ENCODE assay signal across 19 mouse cellular contexts in the genomic region with DNA sequence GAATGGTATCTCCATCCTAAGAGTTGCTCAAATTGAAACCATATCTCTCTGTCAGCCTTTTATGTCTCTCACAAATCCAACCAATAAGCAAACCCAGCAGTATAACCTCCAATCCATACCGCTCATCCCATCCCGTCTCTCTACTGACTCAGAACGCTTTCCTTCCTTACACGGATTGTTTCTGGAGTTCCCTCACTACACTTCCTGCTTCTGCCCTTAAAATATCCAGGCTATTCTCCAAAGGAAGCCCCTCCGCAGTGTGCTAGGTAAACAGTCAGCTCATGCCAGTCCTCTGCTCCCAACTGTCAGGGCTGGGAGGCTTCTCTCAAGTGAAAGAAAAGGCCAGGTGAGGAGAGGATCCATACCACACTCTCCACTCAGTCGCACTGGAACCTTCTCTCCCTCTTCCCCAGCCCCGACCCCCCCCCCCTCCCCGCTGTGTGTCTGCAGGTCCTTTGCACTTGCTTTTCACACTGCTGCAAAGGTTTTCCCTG.
DNase-seq lines count a peak whose midpoint lies in the region; ATAC-seq and TF ChIP-seq lines count a peak whose summit lies in the region.
"Had no signal": no experiment of that assay in that cellular context is flagged by ENCODE, and none has a peak within 500 bp of the region (broad histone marks: within the 10 kb centered on the region; RNA-seq: fewer than 3 reads in every experiment).

No protein-coding gene starts in this region.

- ATAC-seq in heart, postnatal 0 days (ENCODE audit: insufficient read depth, low read depth), result no peak; the same call in 1 of the 2 replicates
- ATAC-seq in heart, embryonic 11.5 days (replicated peaks; ENCODE audit: insufficient number of reproducible peaks, low FRiP score, low TSS enrichment), result no peak
- ATAC-seq in lung, postnatal 0 days, result no peak
- ATAC-seq: activated CD4-positive, CD25-positive, alpha-beta regulatory T cell, adult 4 months; forebrain, embryonic 15.5 days; intestine, embryonic 16.5 days; Patski had no signal

- no peaks in the 10 kb centered on the region for H3K36me3 ChIP-seq in heart, postnatal 0 days (replicated peaks; ENCODE audit: control insufficient read depth, insufficient read depth, low read length)
- no peaks in the 10 kb centered on the region for H3K36me3 ChIP-seq in heart, embryonic 11.5 days (ENCODE audit: control insufficient read depth, insufficient read depth, low read length)
- H3K36me3 ChIP-seq in lung, postnatal 0 days (ENCODE audit: insufficient read depth, low read length), result no peaks in the 10 kb centered on the region
- H3K36me3 ChIP-seq: embryonic facial prominence, embryonic 10.5 days; forebrain, embryonic 15.5 days; heart, embryonic 12.5 days; hindbrain, embryonic 15.5 days had no signal

- no peaks in the 10 kb centered on the region for H3K9me3 ChIP-seq in heart, postnatal 0 days (replicated peaks; ENCODE audit: control insufficient read depth, low read length)
- H3K9me3 ChIP-seq in heart, embryonic 11.5 days (replicated peaks; ENCODE audit: control insufficient read depth, low read length), result no peaks in the 10 kb centered on the region
- H3K9me3 ChIP-seq in lung, postnatal 0 days (ENCODE audit: low read length), result no peaks in the 10 kb centered on the region
- H3K9me3 ChIP-seq: embryonic facial prominence, embryonic 10.5 days; forebrain, embryonic 15.5 days; heart, embryonic 12.5 days; hindbrain, embryonic 15.5 days had no signal

- TF ChIP-seq EP300 in heart, postnatal 0 days (IDR thresholded peaks at IDR 0.05; ENCODE audit: low read depth), result no peak
- TF ChIP-seq EP300 in lung, postnatal 0 days (IDR thresholded peaks at IDR 0.05), result no peak

- H3K9ac ChIP-seq in heart, postnatal 0 days (replicated peaks; ENCODE audit: low read depth, low read length), result no peak overlapping the region
- no peak overlapping the region for H3K9ac ChIP-seq in heart, embryonic 11.5 days (ENCODE audit: low read depth, low read length)
- H3K9ac ChIP-seq in lung, postnatal 0 days (replicated peaks; ENCODE audit: low read depth), result no peak overlapping the region
- H3K9ac ChIP-seq: forebrain, embryonic 15.5 days; heart, embryonic 12.5 days; hindbrain, embryonic 15.5 days had no signal

- no peak for TF ChIP-seq CTCF in heart, postnatal 0 days (IDR thresholded peaks at IDR 0.05; ENCODE audit: low read depth)
- TF ChIP-seq CTCF in lung, postnatal 0 days (IDR thresholded peaks at IDR 0.05), result no peak

- 61% methylated on average over 8 of the region's 8 CpGs for WGBS in heart, postnatal 0 days
- WGBS in heart, embryonic 11.5 days (ENCODE audit: insufficient replicate concordance), result 55% methylated on average over 8 of the region's 8 CpGs
- WGBS in lung, postnatal 0 days, result 55% methylated on average over 7 of the region's 8 CpGs

- H3K4me3 ChIP-seq in heart, postnatal 0 days (ENCODE audit: low read depth, low read length), result no peak overlapping the region
- H3K4me3 ChIP-seq in heart, embryonic 11.5 days (ENCODE audit: low read depth, low read length), result no peak overlapping the region
- no peak overlapping the region for H3K4me3 ChIP-seq in lung, postnatal 0 days (ENCODE audit: low read depth, low read length)
- H3K4me3 ChIP-seq: embryonic facial prominence, embryonic 10.5 days; forebrain, embryonic 15.5 days; heart, embryonic 12.5 days; hindbrain, embryonic 15.5 days had no signal

- H3K27ac ChIP-seq in heart, postnatal 0 days (ENCODE audit: low read depth), result peak overlapping the region; percentile 30; the same call in 1 of the 2 replicates
- H3K27ac ChIP-seq in heart, embryonic 11.5 days (ENCODE audit: low read depth, low read length), result no peak overlapping the region
- H3K27ac ChIP-seq in lung, postnatal 0 days (ENCODE audit: low read length), result no peak overlapping the region
- H3K27ac ChIP-seq: embryonic facial prominence, embryonic 10.5 days; forebrain, embryonic 15.5 days; hindbrain, embryonic 15.5 days had no signal

- no peak overlapping the region for H3K4me2 ChIP-seq in heart, postnatal 0 days (ENCODE audit: low read depth, low read length)
- no peak overlapping the region for H3K4me2 ChIP-seq in heart, embryonic 11.5 days
- H3K4me2 ChIP-seq in lung, postnatal 0 days (replicated peaks; ENCODE audit: low read depth, low read length), result no peak overlapping the region
- H3K4me2 ChIP-seq: forebrain, embryonic 15.5 days; heart, embryonic 12.5 days; hindbrain, embryonic 15.5 days had no signal

- H3K4me1 ChIP-seq in heart, postnatal 0 days (ENCODE audit: control insufficient read depth, insufficient read depth), result 0 out of 2 replicates have a peak, but pooled peaks cover 9% of the 10 kb centered on the region
- peaks cover 3% of the 10 kb centered on the region; the same call in 1 of the 2 replicates for H3K4me1 ChIP-seq in heart, embryonic 11.5 days (ENCODE audit: control insufficient read depth, insufficient read depth, low read length)
- no peaks in the 10 kb centered on the region for H3K4me1 ChIP-seq in lung, postnatal 0 days (ENCODE audit: insufficient read depth, low read depth, low read length)

- H3K27me3 ChIP-seq in heart, postnatal 0 days (ENCODE audit: control insufficient read depth, insufficient read depth, low read length), result no peaks in the 10 kb centered on the region
- no peaks in the 10 kb centered on the region for H3K27me3 ChIP-seq in heart, embryonic 11.5 days (ENCODE audit: control insufficient read depth, insufficient read depth, low read length)
- H3K27me3 ChIP-seq in lung, postnatal 0 days (replicated peaks; ENCODE audit: insufficient read depth, low read length), result no peaks in the 10 kb centered on the region
- H3K27me3 ChIP-seq: CH12.LX; forebrain, embryonic 15.5 days; heart, embryonic 12.5 days; hindbrain, embryonic 15.5 days; Patski had no signal

- peak; percentile 92 for DNase-seq in heart, adult 11 months
- no peak for DNase-seq in heart, postnatal 4 days
- DNase-seq in heart, postnatal 0 days (ENCODE audit: low spot score), result no peak
- peak; percentile 28 for DNase-seq in lung, postnatal 25 days (ENCODE audit: low spot score)
- no peak for DNase-seq in lung, postnatal 0 days (ENCODE audit: low spot score)
- DNase-seq: adrenal gland, postnatal 25 days; cerebellum, adult 2 months; cerebellum, postnatal 10 days; gastrocnemius, postnatal 14 days; heart, postnatal 10 days had no signal

Comparison
In these comparisons a context has a peak if more than half of its experiments do, and no peak if none do; other contexts are left out.
1. DNase-seq: peak in heart, adult 11 months (single experiment) and lung, postnatal 25 days (single experiment); none in heart, postnatal 4 days (single experiment), heart, postnatal 0 days (single experiment) and lung, postnatal 0 days (single experiment).